Mouse (Mus musculus) layer of hippocampus, postnatal 36 days (tissue): ENCODE results near the gene Clasp1. TPM values are rescaled to one million over a fixed set of nuclear protein-coding genes. Genes with fewer than 3 reads are reported as not detected.
"Not testable (repeated sequence)": the region's sequence is repeated elsewhere in the genome, so short reads cannot be mapped to it uniquely, and the experiment has no call there.

ENCODE experiments used
- DNase-seq, 2 experiments: peaks; one replicate each; pipeline ENCODE4 v3.0.0; 2022
- total RNA-seq, 2 experiments: library from RNA; stranded (reverse); gene quantifications; 2 replicates each; pipeline ENCODE4 v1.2.3; 2021

Gene Clasp1
- total RNA-seq, 2 experiments from 2014 or later: 92.6 to 106 TPM

GRCm38 (mm10) chr1:118592933-118593332 is 204.1 kb downstream of the Clasp1 start:
- DNase-seq: no peak

- DNase-seq: no peak
Observed at GRCm38 (mm10) chr1:118595395-118595794, 206.5 kb downstream of the Clasp1 start.

GRCm38 (mm10) chr1:118597475-118598213 is 208.8 kb downstream of the Clasp1 start:
- DNase-seq: no peak

GRCm38 (mm10) chr1:118598339-118598738 is 209.5 kb downstream of the Clasp1 start:
- no peak for DNase-seq

- no peak for DNase-seq
Observed at GRCm38 (mm10) chr1:118613631-118614183, 224.8 kb downstream of the Clasp1 start.

GRCm38 (mm10) chr1:118621055-118621454 is 232.2 kb downstream of the Clasp1 start:
- DNase-seq: not testable (repeated sequence)

GRCm38 (mm10) chr1:118622857-118623256 is 234.0 kb downstream of the Clasp1 start:
- DNase-seq: no peak

- DNase-seq: no peak
Observed at GRCm38 (mm10) chr1:118625461-118625860, 236.6 kb downstream of the Clasp1 start.

- no peak for DNase-seq
Observed at GRCm38 (mm10) chr1:118625921-118626320, 237.1 kb downstream of the Clasp1 start.

GRCm38 (mm10) chr1:118626452-118626851 is 237.6 kb downstream of the Clasp1 start:
- no peak for DNase-seq

GRCm38 (mm10) chr1:118627781-118628464 is 239.1 kb downstream of the Clasp1 start, which contains the start of gene Tfcp2l1:
Tfcp2l1 (plus strand) TSS chr1:118627945.
- peak in 1 of 2 experiments; percentile 21 for DNase-seq

GRCm38 (mm10) chr1:118633415-118633980 is 244.6 kb downstream of the Clasp1 start:
- no peak for DNase-seq

GRCm38 (mm10) chr1:118642296-118642999 is 253.6 kb downstream of the Clasp1 start:
- no peak for DNase-seq

GRCm38 (mm10) chr1:118643138-118643979 is 254.5 kb downstream of the Clasp1 start:
- DNase-seq: no peak

GRCm38 (mm10) chr1:118645701-118646100 is 256.8 kb downstream of the Clasp1 start:
- DNase-seq: no peak

- no peak for DNase-seq
Observed at GRCm38 (mm10) chr1:118648015-118648414, 259.2 kb downstream of the Clasp1 start.

- no peak for DNase-seq
Observed at GRCm38 (mm10) chr1:118649933-118650770, 261.3 kb downstream of the Clasp1 start.

- DNase-seq: no peak
Observed at GRCm38 (mm10) chr1:118650771-118651080, 261.9 kb downstream of the Clasp1 start.

GRCm38 (mm10) chr1:118658716-118659115 is 269.9 kb downstream of the Clasp1 start:
- no peak for DNase-seq

- no peak for DNase-seq
Observed at GRCm38 (mm10) chr1:118660880-118661465, 272.1 kb downstream of the Clasp1 start.
